Mouse (Mus musculus) forebrain, embryonic 12.5 days (tissue): ENCODE measurements around the gene Itgal. TPM values are rescaled to one million over a fixed set of nuclear protein-coding genes. Genes with fewer than 3 reads are reported as not detected.
A peak's percentile ranks its signal among the peaks of the same experiment; 100 is the strongest.
"Not testable (repeated sequence)": the region's sequence is repeated elsewhere in the genome, so short reads cannot be mapped to it uniquely, and the experiment has no call there.

Experiments
- ATAC-seq: fragments of 200-750 bp; cut with Nextera tagmentation; 2 replicates; pipeline ENCODE4 v1.8.0; 2017; ENCODE audit warnings: moderate TSS enrichment; ENCODE audit not compliant: low FRiP score
- H3K27ac ChIP-seq: fragments of 300-500 bp; sonication (generic); 2 replicates; pipeline ENCODE4 v1.5.1; 2016; ENCODE audit warnings: mild to moderate bottlenecking
- H3K27me3 ChIP-seq: fragments of 300-500 bp; sonication (generic); 2 replicates; pipeline ENCODE4 v1.6.1; 2016; ENCODE audit warnings: mild to moderate bottlenecking
- H3K36me3 ChIP-seq: fragments of 300-500 bp; sonication (generic); replicated peaks from 2 replicates; pipeline ENCODE4 v1.6.1; 2016; ENCODE audit warnings: mild to moderate bottlenecking
- H3K4me1 ChIP-seq: fragments of 300-500 bp; sonication (generic); 2 replicates; pipeline ENCODE4 v1.6.1; 2016
- H3K4me2 ChIP-seq: fragments of 300-500 bp; sonication (generic); 2 replicates; pipeline ENCODE4 v1.6.1; 2016; ENCODE audit warnings: mild to moderate bottlenecking, moderate library complexity
- H3K4me3 ChIP-seq: fragments of 300-500 bp; sonication (generic); replicated peaks from 2 replicates; pipeline ENCODE4 v1.5.1; 2016; ENCODE audit warnings: mild to moderate bottlenecking
- H3K9ac ChIP-seq: fragments of 300-500 bp; sonication (generic); 2 replicates; pipeline ENCODE4 v1.6.1; 2016; ENCODE audit warnings: mild to moderate bottlenecking
- H3K9me3 ChIP-seq: fragments of 300-500 bp; sonication (generic); 2 replicates; pipeline ENCODE4 v1.6.1; 2016
- WGBS: fragments of 180-500 bp; shearing (Covaris S2); methylation state at CpG from one replicate; pipeline ENCODE4 v1.1.7; 2016; 5-methylcytosine and 5-hydroxymethylcytosine counted together
- polyA plus RNA-seq: library from polyadenylated mRNA; unstranded; fragments of >200 nt; fragmentation: Nextera tagmentation; extraction: Ambion mirVana; gene quantifications from 2 replicates; pipeline ENCODE4 v1.2.1, GENCODE M21; 2016

The Itgal gene
- polyA plus RNA-seq, 1 experiment from 2014 or later: 0.47 TPM

DNA sequence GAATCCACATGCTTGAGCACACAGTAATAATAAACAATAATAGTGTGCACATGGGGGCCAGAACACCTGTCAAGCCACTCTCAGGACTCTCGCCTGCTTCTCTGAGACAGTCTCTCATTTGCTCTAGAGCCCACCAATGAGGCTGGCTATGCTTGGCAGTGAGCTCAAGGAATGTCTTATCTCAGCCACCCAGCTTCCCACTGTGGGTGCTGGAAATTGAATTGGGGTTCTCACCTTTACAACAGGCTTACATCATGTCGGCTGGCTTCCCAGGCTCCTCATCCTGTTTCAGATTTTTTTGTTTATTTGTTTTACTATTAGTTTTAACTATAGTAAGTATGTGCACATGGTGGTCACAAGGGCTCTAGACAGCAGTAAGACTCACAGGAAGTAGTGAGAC lies 75.2 kb downstream of the Itgal start:
- no peak for ATAC-seq
- Histone ChIP-seq H3K4me1 (no peaks in the 10 kb centered on the region), H3K9ac (no peak overlapping the region), H3K27ac (no peak overlapping the region), H3K36me3 (peaks cover 12% of the 10 kb centered on the region; the same call in 1 of the 2 replicates), H3K4me2 (no peak overlapping the region), H3K27me3 (0 out of 2 replicates have a peak, but pooled peaks cover 7% of the 10 kb centered on the region), H3K9me3 (no peaks in the 10 kb centered on the region), H3K4me3 (no peak overlapping the region)
- 89% methylated on average over 2 of the region's 2 CpGs for WGBS

GRCm38 (mm10) chr7:127371870-127372269 lies 75.8 kb downstream of the Itgal start:
- not testable (repeated sequence) for H3K27me3 ChIP-seq, H3K27ac ChIP-seq, ATAC-seq, H3K4me1 ChIP-seq, H3K9ac ChIP-seq, H3K4me2 ChIP-seq, H3K4me3 ChIP-seq, H3K9me3 ChIP-seq
- H3K36me3 ChIP-seq: peaks cover 12% of the 10 kb centered on the region; the same call in 1 of the 2 replicates
- 87% methylated on average over 3 of the region's 3 CpGs for WGBS

- Histone ChIP-seq H3K36me3 (peaks cover 12% of the 10 kb centered on the region; the same call in 1 of the 2 replicates), H3K9ac (peak within 1 kb of the TSS; percentile 76), H3K4me2 (peak within 1 kb of the TSS; percentile 77), H3K4me3 (peak within 1 kb of the TSS; percentile 70)
- H3K27me3 ChIP-seq, H3K27ac ChIP-seq, H3K4me1 ChIP-seq, H3K9me3 ChIP-seq: not testable (repeated sequence)
- ATAC-seq: peak; percentile 96
- WGBS: 2% methylated on average over 49 of the region's 49 CpGs
These were observed 79.5 kb downstream of the Itgal start, which contains the start of gene Zfp747 for GRCm38 (mm10) chr7:127375271-127376245. TSS of gene Zfp747 (minus strand) at chr7:127376050.

DNA sequence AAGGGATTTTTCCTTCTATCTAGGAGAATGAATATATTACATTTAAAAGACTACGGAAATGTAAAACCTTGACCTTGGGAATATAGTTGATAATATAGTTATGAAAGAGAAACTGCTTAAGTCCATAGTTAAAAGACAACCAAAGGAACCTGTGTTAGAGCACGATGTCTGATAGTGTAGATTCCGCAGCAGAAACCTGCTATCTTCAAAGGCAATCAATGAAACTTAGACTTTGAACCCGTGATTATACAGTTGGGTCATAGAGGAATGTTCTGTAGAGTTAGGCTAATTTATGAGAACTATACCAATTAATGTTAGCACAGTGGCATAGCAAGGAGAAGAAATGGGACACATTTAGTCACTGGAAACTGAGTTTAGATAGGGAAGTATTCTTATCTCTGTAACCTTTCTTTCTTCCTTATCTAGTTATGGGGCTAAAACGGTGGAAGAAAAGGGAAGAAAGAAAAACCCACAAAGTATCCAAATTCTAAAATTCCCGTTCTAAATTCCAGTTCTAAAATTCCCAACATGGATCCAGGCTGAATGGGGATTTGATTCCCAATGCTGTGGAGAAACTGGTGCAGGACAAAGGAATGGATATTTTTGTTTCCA lies 82.4 kb downstream of the Itgal start:
- 81% methylated on average over 6 of the region's 6 CpGs for WGBS
- no peak overlapping the region for H3K4me3 ChIP-seq
- no peak for ATAC-seq

More for the DNA sequence above, 82.4 kb downstream of the Itgal start:
- no peaks in the 10 kb centered on the region for H3K4me1 ChIP-seq
- H3K9ac ChIP-seq: no peak overlapping the region
- H3K9me3 ChIP-seq: no peaks in the 10 kb centered on the region
- no peak overlapping the region for H3K27ac ChIP-seq
- no peaks in the 10 kb centered on the region for H3K27me3 ChIP-seq
- no peak overlapping the region for H3K4me2 ChIP-seq
- H3K36me3 ChIP-seq: peaks cover 20% of the 10 kb centered on the region

Other genes starting within 250 kb of the Itgal start
- not detected in 2 replicates for gene Zg16, start 208.9 kb upstream of the Itgal start, polyA plus RNA-seq
- gene AI467606, start 204.9 kb upstream of the Itgal start, polyA plus RNA-seq: 0.88 and 0.91 TPM in 2 replicates
- 2.0 and 2.4 TPM in 2 replicates for gene Qprt, start 174.0 kb upstream of the Itgal start, polyA plus RNA-seq
- 0.23 TPM in 1 of 2 replicates, not detected in the other for gene Spn, start 158.4 kb upstream of the Itgal start, polyA plus RNA-seq
- 104 and 108 TPM in 2 replicates for gene Cd2bp2, start 100.2 kb upstream of the Itgal start, polyA plus RNA-seq
- 30.8 and 34.3 TPM in 2 replicates for gene Tbc1d10b, start 87.8 kb upstream of the Itgal start, polyA plus RNA-seq
- gene Mylpf, start 87.4 kb upstream of the Itgal start, polyA plus RNA-seq: 9.2 and 10.1 TPM in 2 replicates
- gene Zfp553, start 63.2 kb upstream of the Itgal start, polyA plus RNA-seq: 77.6 and 80.2 TPM in 2 replicates
- 42.6 and 43.4 TPM in 2 replicates for gene Sept1, start 63.1 kb upstream of the Itgal start, polyA plus RNA-seq
- gene Zfp771, start 52.0 kb upstream of the Itgal start, polyA plus RNA-seq: 53.3 and 60.3 TPM in 2 replicates
- 208 and 224 TPM in 2 replicates for gene Dctpp1, start 35.6 kb upstream of the Itgal start, polyA plus RNA-seq
- 73.7 and 81.6 TPM in 2 replicates for gene Sephs2, start 22.2 kb upstream of the Itgal start, polyA plus RNA-seq
- gene Zfp768, start 49.3 kb downstream of the Itgal start, polyA plus RNA-seq: 16.3 and 18.4 TPM in 2 replicates
- gene Zfp747, start 79.8 kb downstream of the Itgal start, polyA plus RNA-seq: 6.9 and 9.1 TPM in 2 replicates
- 5.2 and 5.6 TPM in 2 replicates for gene 9130019O22Rik, start 90.9 kb downstream of the Itgal start, polyA plus RNA-seq
- 5.2 and 5.5 TPM in 2 replicates for gene E430018J23Rik, start 97.4 kb downstream of the Itgal start, polyA plus RNA-seq
- gene Zfp764, start 110.6 kb downstream of the Itgal start, polyA plus RNA-seq: 5.3 and 6.4 TPM in 2 replicates
- 32.3 and 36.4 TPM in 2 replicates for gene Zfp688, start 125.8 kb downstream of the Itgal start, polyA plus RNA-seq
- gene Zfp689, start 152.9 kb downstream of the Itgal start, polyA plus RNA-seq: 16.0 and 18.8 TPM in 2 replicates
- 63.0 and 64.7 TPM in 2 replicates for gene Prr14, start 163.4 kb downstream of the Itgal start, polyA plus RNA-seq
- 10.4 and 12.3 TPM in 2 replicates for gene Fbrs, start 182.9 kb downstream of the Itgal start, polyA plus RNA-seq
- gene Srcap, start 215.7 kb downstream of the Itgal start, polyA plus RNA-seq: 87.4 and 92.1 TPM in 2 replicates
- 16.4 and 16.8 TPM in 2 replicates for gene Gm42715, start 223.3 kb downstream of the Itgal start, polyA plus RNA-seq